Mouse (Mus musculus) layer of hippocampus, adult 8-10 months (tissue): Measurements from ENCODE around the gene Tmem182. TPM values are rescaled to one million over a fixed set of nuclear protein-coding genes. Genes with fewer than 3 reads are reported as not detected.

Experiments used
- DNase-seq, 2 experiments: peaks; one replicate each; pipeline ENCODE4 v3.0.0; 2022; ENCODE audit warnings: low spot score in 2 of 2
- total RNA-seq, 4 experiments: library from RNA; stranded (reverse); gene quantifications; 2 replicates each; pipeline ENCODE4 v1.2.4; 2022

Tmem182 gene
- total RNA-seq, 4 experiments from 2014 or later = 0.13 to 0.23 (median 0.16) TPM; not detected in 1

DNA sequence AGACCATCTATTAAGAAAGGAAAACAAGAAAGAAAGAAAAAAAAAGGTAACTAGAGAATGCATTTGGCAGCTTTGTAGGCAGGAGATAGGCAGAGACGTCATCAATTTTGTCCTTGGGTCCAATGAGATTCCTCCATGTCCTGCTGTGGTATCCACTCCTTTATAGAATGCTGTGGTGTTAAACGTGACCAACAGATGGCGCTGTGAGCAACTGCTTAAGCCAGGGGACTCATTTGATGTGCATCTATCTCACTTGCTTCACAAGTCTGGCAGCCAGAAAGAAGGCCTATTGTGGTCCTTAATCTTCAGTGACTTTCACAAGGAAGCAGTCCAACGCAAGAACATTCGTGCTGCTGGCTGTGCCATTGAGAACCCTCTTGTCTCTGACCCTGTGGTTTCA is 8.1 kb upstream of the Tmem182 start:
- DNase-seq = peak; percentile 48 to 79

DNA sequence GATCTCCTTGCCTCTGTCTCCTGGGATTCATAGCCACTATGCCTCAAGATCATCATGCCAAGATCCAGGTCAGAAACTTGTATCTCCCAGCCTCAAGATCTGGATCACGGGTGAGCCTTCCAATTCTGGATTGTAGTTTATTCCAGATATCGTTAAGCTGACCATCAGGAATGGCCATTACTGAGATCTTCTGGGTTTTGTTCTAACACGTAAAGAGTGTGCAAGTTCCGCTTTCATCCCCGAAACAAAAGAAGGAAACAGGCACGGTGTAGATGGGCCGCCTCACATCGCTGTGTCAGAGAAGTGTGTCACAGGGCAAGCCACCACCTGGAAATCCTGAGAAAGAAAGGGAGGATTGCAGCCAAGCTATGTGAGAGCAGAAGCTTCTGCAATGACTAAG is 6.3 kb upstream of the Tmem182 start:
- no peak for DNase-seq

DNA sequence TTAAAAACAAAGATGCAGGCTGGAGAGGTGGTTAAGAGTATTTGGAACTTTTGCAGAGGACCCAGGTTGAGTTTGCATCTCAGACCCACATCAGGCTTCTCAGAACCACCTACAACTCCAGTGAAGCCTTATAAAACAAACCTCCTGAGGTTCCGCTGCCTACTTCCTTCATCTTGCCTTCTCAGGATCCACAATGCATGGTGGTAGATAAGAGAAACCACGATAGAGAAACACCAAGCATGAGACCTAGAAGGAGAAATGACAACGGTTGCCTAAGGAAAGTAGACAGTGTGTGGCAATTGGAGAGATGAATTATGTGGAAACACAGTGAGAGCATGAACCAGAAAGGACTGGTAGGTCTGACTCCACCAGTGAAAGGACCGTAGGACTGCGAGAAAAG is 4.5 kb upstream of the Tmem182 start:
- no peak for DNase-seq

DNA sequence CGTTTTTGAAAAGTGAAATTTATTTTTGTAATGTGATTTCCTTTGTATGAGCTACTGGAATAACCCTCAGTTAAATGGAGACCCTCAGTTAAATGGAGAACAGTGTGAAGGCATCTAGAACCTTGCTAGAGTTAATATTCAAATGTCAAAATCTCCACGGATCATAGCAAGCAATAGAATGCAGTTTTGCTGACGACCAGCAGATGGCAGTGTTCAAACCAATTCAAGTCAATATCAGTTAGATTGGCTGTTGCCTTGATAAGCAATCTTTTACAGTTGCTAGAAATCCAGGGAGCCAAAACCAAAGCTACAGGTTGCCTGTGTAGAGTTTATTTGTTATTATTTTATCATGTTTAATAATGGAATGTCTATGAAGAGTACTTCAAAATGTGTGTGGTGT is 2.6 kb upstream of the Tmem182 start:
- DNase-seq = peak; percentile 32 to 74

DNA sequence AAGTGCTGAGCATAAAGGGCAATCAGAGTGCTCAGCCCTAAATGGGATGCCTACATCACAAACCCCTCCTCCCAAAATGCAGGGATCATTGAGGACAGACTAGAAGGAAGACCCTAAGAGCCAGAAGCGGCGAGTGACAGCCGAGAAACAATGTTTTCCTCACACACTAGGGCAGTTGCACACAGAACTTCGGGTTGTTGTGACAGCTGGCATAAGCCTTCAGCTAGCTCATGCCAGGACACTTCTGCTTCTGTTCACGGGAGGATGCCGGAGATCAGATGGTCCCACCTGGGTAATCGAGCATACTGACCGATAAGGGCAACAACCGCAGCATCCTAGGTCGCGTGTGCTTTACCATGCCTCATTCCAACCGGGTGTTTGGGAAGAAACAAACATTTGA is 1.3 kb upstream of the Tmem182 start:
- DNase-seq = no peak

DNA sequence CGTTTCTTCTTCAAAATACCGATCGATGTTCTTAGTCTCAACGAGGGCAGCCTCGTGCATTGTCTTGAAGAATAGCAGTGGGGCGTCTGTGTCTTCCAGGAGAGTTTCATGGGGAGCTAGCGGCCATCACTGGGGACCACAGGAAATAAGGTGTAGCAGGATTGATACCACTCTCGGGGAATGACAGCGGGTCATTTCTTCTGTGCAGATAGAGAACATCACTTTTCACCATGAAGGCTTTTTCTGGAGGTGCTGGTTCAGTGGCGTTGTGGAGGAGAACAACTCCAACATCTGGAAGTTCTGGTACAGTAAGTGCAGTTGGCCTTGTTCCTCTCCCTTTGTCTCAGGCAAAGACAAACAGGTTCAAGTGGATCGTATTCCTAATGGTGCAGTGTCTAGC is 490 bp downstream of the Tmem182 start:
- DNase-seq = no peak

DNA sequence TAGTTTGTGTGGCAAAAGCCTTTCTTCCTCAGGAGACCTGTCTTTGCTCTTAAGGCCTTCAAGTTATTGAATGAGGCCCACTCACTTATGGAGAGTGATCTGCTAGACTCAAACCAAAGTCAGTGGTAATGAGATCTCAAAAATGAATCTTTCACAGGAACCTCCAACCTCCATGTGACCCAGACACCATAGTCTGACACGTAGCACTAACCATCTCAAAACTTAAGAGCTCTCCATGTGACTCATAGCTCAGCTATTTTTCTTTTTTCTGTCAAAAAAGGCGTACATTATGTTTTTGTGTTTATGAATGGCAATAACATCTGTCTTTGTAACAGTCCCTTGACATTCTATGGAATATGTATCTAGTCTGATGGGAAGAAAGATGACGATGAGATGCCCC is 3.2 kb downstream of the Tmem182 start:
- DNase-seq = no peak

DNA sequence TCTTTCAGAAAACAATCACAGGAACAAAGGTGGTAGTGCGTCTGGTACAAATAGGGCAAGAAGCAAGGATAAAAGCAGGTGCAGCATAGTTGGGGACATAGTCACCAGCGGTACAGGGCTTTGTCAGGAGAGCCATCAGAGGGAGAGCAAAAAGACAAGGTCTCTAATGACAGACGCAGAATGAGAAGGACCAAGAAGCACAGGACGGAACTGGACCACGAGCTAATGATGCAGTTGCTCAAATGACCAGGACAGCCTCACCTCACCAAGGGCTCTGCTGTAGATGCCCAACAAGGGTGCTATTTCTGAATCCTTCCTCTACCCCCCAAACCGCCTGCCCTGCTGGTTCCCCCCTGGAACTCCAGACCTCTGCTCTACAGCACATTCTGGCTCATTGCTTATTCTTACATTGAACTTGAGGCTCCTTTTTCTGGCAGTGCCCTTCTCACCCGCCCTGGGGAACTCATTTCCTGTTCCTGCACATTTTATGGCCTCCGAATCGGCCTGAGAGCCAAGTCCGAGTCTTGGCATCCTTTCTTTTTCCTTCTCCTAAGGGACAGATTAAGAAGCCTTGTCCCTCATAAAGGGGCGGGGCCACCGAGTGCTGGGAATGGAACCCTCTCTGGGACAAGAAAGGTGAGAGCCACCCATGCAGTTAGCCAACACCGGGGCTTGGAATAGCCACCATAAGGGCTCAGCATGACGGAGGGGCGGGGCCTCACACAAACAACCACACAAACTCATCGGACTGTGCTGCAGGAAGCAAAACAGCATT is 9.9 kb downstream of the Tmem182 start:
- no peak for DNase-seq

DNA sequence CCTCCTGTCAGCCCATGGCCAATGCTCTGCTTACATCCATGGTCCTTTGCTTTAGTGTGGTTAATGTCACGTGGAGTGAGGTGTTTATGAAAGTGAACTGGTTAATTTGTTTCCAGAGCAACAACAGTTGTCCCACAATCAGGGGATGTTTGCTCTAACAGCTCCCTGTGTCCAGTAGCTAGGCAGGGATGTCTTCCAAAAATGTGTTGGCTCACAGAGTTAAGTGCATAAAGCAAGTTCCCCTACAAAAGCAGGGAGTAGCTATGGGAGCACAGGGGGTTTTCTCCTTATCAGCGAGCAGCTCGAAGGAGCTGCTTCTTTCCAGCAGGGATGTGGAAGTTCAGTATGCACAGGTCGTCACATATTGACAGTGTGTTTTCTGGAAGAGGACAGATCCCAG is 19.1 kb downstream of the Tmem182 start:
- no peak for DNase-seq

DNA sequence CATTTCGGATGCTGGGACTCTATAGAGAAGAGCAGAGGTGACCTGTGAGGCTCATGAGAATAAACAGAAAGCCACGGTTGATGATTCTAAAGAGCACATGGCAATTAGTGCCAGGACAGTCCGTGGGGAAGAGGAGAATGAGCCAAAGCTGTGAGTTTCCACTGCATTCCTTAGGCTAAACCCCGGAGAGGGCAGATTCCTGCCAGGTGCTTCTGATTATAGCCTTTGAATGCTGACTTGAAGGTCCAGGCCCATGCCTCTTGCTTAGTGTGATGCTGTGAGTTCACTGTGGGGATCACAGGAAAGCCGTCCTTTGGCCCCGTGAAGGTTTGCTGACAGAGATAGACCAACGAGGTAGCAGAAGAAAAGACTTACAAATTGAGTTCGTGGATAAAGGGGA is 19.5 kb downstream of the Tmem182 start:
- no peak for DNase-seq

DNA sequence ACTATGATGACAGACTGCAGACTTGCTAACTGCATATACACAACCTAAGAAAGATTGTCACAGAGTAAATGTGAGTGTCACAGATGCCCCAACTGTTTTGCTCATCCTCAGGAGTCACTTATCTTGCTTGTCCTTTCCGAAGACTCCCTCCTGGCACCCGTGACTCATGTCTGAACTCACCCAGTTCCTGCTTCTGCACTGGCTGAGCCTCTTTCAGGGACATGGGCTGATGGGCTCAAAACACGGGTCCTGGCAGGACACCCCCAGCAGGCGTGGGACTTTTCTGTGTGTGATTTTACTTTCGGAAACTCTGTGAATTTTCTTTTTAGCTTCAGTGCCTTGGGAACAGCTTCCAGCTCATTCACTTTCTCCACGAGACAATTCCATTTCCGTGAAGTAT is 20.4 kb downstream of the Tmem182 start:
- no peak for DNase-seq

DNA sequence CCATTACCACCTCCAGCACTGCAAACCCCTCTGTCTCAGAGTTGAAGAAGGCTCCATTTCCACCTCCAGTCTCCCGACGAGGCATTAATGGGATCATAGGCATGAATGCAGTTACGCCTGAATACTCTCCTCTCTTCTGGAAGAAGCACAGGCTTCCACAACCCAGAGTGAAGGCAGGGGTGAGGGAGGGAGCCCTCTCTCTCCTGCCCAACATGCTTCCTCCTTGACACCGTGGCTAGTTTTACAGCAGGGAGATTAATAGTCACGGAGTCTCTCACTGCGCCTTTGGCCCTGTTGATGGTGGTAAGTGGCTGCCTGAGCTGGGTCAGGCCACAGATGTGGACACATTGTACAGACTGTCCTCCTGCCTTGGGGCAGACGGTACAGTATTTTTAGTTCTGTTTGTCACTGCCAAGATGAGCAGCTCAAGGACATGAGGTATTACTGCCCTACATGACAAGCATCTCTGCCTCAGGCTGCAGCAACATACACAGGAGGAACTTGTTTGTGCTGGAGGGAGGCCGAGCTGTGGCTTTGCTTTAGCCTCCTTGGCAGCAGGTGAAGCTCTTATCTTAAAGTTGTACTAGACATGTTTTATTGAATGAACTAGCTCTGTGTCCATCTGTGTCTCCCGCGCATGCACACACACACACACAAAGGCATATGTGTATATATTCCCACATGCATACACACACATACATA is 24.0 kb downstream of the Tmem182 start:
- no peak for DNase-seq

DNA sequence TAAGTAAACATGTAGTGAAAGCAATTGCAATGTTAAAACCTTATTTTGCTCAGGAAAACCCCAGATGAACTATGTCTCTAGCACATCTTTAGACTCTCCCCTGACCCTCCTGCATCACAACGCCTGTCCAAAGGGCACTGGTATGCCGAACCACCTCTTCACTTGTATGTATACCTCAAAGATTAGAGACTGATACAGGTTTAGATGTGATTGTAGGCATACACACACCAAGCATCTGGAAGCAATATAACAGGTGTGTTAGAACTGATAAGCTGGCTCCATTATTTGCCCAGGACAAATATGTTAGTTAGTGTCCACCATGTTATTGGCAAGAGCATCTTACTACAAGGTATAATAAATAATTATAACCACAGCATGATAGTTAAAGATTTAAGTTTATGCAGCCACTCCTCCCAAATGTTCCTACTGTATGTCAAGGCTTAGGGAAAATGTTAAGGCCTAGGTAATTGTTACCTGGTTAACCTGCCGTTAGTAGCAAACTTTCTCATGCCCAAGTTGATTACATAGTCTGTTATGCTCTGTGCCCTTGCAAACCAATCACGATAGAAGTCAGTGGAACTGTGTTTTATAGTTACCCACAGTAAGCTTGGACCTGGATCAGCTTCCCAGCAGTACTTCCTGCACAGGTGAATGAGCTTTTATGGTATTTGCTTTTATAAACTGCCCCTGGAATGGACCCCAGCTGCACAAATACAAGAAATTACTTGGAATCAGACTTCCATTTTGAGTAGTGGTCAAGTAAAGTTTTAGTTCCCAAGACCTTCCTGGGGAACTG is 25.5 kb downstream of the Tmem182 start:
- no peak for DNase-seq

DNA sequence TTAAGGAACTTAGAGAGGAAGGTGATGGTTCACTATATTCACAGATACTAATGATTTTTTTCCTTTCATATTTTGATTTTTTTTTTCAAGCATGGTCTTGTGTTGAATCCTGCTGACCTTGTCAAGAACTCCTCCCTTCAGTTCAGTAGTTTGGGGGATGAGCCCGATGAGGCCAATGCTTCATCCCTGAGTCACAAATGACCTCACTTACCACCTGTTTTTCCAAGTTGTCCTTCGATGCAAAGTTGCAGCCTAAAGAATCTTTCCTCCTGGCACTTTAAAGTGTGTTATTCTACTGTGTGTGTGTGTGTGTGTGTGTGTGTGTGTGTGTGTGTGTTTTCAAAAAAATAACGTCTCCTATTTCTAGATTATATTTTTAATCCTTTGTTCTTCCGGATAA is 30.1 kb downstream of the Tmem182 start:
- no peak for DNase-seq

DNA sequence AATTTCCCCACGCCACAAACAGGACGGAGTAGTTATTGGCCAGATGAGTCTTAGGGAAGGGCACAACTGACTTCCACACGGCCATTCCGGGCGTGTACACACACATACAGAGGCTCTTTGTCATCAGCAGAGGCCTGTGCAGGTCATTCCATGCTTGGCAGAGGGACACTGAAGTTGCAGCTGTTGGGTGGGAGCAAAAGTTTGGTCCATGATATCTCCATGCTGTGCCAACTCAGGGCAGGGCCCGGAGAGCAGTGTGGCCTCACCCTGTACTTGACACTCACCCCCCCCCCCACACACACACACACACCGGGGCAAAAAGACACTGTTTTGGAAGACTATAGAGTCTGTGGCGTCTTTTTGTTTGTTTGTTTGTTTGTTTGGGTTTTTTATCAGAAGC is 35.2 kb downstream of the Tmem182 start:
- no peak for DNase-seq

DNA sequence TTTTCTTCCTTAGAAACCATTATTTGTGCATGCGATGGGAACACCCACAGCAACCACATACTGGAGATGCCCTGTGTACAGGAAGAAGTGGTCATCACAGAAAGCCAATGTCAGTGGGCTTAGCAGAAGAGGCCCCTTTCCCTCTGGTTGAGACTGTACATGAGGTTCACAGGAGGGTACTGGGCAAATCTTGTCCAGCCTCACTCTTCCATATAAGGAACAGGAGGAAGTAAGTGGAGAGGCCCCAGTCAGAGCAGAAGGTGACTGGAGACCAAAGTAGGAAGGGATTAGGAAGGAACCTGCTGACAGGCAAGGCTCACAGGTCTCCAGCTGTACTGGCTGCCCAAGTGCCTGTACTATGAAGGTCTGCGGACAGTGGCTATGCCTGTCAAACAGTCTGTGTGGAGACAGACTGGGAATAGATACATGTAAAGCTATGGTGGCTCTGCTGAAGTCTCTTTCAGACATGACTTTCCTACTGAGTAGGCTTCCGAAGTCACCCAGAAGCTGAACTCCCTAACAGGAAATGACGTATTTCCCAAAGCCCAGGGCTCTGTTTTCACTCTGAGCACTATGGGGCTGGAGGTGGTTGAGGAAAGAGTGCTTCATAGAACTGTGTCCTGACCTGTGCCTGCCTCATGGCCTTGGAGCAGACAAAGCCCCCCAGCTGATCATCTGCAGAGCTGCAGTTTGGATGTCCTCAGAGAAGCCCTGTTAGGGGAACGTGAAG is 35.8 kb downstream of the Tmem182 start:
- no peak for DNase-seq

DNA sequence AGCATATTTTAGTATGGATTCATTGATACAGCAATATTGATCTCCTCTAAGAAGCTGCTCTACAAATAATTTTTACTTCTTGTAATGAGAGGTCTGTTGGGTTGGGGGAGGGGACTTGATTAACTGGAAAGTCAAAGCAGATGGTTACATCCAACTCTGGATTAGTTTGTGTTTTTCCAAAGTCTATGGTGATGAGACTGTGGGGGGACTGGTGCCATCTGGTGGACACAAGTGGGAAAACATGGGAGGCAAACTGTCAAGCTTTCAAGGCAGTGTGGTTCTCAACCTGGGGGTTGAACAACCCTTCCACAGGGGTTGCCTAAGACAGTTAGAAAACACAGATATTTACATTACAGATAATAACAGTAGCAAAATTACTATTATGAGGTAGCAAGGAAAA is 39.2 kb downstream of the Tmem182 start:
- DNase-seq = peak; percentile 36 to 62

DNA sequence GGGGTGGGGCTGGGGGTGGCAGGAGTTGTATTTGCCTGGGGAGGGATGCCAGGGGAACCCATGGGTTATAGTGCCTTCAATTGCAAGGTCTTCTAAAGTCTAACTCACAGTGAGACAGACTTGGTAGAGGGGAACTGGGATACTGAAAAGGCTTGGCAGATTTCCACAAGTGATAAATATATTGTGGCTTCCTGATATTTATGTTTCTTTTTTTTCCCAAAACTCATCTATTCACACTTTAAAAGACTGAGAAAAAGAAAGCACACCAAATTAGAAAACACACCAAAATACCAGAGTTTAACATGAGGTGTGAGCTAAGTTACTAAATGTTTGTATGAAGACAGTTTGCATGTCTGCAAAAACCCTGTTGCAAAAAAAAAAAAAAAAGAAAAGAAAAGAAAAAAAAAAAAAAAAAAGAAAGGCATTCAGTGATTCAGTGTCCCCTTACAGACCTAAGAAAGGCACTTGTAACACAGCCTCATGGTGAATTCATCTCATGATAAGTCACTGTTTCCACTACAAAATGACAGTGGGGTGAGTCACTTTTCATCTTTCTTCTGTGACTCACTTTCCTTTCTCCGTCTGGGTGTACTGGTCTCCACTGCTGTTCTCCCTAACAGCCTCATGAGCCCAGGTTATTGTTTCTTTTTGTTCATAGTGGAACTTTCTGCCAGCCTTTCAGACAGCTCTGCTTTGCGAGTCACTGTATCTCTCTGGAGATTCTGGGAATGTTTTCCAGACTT is 42.0 kb downstream of the Tmem182 start:
- no peak for DNase-seq

DNA sequence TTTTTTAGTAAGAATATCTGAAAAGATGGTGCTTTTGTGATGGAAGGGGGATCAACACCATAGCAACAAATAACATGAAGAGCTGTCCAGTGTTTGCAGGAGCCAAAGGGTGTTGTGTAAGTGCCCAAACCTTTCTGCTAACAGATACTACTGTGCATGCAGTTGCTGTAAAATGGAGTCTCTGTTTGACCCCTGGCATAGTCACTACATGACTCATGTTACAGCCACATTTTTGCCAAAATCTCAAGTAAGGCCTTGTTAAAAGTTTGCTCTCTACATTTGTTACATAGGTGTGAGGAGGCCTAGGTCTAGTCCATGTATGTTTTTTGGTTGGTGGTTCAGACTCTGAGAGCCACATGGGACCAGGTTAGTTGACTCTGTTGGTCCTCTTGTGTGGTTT is 45.9 kb downstream of the Tmem182 start:
- DNase-seq = no peak

DNA sequence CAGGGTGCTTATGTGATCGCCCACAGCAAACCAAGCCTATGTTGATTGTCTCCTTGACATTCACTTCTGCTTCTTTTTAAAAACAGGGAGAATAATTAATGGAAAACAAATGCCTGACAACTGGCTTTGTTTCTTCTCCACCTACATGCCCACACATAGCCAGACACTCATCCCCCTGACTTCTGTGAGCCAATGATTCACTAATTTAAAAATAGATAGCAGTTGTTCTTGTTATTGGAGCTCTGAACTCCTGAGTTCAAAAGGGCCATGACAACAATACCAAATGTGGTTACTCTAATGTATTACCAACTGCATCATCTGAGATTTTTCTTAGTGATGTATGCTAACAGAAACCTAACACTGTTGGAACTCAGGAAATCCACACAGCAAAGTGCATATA is 49.9 kb downstream of the Tmem182 start:
- DNase-seq = no peak
